Comparison of ENCODE assay signal across 18 mouse cellular contexts in genomic region chr7:96705307-96706129, GRCm38 (mm10).
DNase-seq lines count a peak whose midpoint lies in the region; ATAC-seq and TF ChIP-seq lines count a peak whose summit lies in the region.
"Had no signal": no experiment of that assay in that cellular context is flagged by ENCODE, and none has a peak within 500 bp of the region (broad histone marks: within the 10 kb centered on the region; RNA-seq: fewer than 3 reads in every experiment).

No protein-coding gene starts in this region.

- DNase-seq in G1E (ENCODE audit: low spot score): no peak
- DNase-seq in thymus, adult 18-20 months: no peak
- DNase-seq in left cerebral cortex, postnatal 25 days (ENCODE audit: low spot score in 2 of 2): no peak
- DNase-seq in embryonic facial prominence, embryonic 10.5 days (ENCODE audit: low spot score): no peak
- no peak for DNase-seq in embryo, embryonic 10 days (ENCODE audit: low spot score)
- DNase-seq: cerebellum, adult 8-10 months; gastrocnemius, postnatal 36 days; heart, postnatal 4 days; kidney, postnatal 10 days; lung, embryonic 14.5 days had no signal

- H3K4me1 ChIP-seq in G1E (ENCODE audit: insufficient read depth, low read depth, low read length): peaks cover 10% of the 10 kb centered on the region
- no peaks in the 10 kb centered on the region for H3K4me1 ChIP-seq in intestine, postnatal 0 days (replicated peaks; ENCODE audit: control insufficient read depth, insufficient read depth, low read length)
- H3K4me1 ChIP-seq in embryonic facial prominence, embryonic 10.5 days: peaks cover 5% of the 10 kb centered on the region; the same call in 1 of the 2 replicates
- H3K4me1 ChIP-seq: heart, embryonic 12.5 days; neural tube, embryonic 12.5 days had no signal

- no peak overlapping the region for H3K27ac ChIP-seq in intestine, postnatal 0 days (ENCODE audit: low read depth, low read length)
- no peak overlapping the region for H3K27ac ChIP-seq in embryonic facial prominence, embryonic 10.5 days (replicated peaks)
- H3K27ac ChIP-seq: limb, embryonic 10.5 days; neural tube, embryonic 12.5 days had no signal

- no peak for TF ChIP-seq CTCF in G1E (IDR thresholded peaks at IDR 0.05; ENCODE audit: low read depth, low read length)
- TF ChIP-seq CTCF in intestine, postnatal 0 days (IDR thresholded peaks at IDR 0.05; ENCODE audit: low read depth): no peak

- peaks cover 50% of the 10 kb centered on the region for H3K9me3 ChIP-seq in G1E (replicated peaks)
- H3K9me3 ChIP-seq in intestine, postnatal 0 days (ENCODE audit: control insufficient read depth): no peaks in the 10 kb centered on the region
- H3K9me3 ChIP-seq in embryonic facial prominence, embryonic 10.5 days: no peaks in the 10 kb centered on the region
- H3K9me3 ChIP-seq: heart, embryonic 12.5 days; limb, embryonic 10.5 days; neural tube, embryonic 12.5 days had no signal

- no peaks in the 10 kb centered on the region for H3K27me3 ChIP-seq in G1E (ENCODE audit: insufficient read depth, low read length)
- no peaks in the 10 kb centered on the region for H3K27me3 ChIP-seq in intestine, postnatal 0 days (replicated peaks; ENCODE audit: control insufficient read depth, insufficient read depth, low read length)
- no peaks in the 10 kb centered on the region for H3K27me3 ChIP-seq in embryonic facial prominence, embryonic 10.5 days (replicated peaks; ENCODE audit: low read depth, poor library complexity, severe bottlenecking)
- H3K27me3 ChIP-seq: CH12.LX; neural tube, embryonic 12.5 days; Patski had no signal

- H3K9ac ChIP-seq in intestine, postnatal 0 days (ENCODE audit: low read depth, low read length): no peak overlapping the region
- H3K9ac ChIP-seq: heart, embryonic 12.5 days; lung, embryonic 14.5 days; neural tube, embryonic 12.5 days had no signal

- H3K36me3 ChIP-seq in G1E (replicated peaks): no peaks in the 10 kb centered on the region
- no peaks in the 10 kb centered on the region; the same call in 1 of the 2 replicates for H3K36me3 ChIP-seq in intestine, postnatal 0 days (ENCODE audit: control insufficient read depth, insufficient read depth)
- peaks cover 88% of the 10 kb centered on the region for H3K36me3 ChIP-seq in embryonic facial prominence, embryonic 10.5 days (replicated peaks)
- H3K36me3 ChIP-seq: heart, embryonic 12.5 days had no signal

- peak; percentile 47 for ATAC-seq in G1E (ENCODE audit: extremely low read depth, insufficient number of reproducible peaks, low FRiP score, poor library complexity, severe bottlenecking)
- peak; percentile 89 for ATAC-seq in common myeloid progenitor, adult 5-6 weeks (replicated peaks; ENCODE audit: low read depth, poor library complexity, severe bottlenecking)
- ATAC-seq in intestine, postnatal 0 days: peak; percentile 31; the same call in 1 of the 2 replicates
- peak; percentile 37; the same call in 1 of the 2 replicates for ATAC-seq in megakaryocyte, adult 5-6 weeks (ENCODE audit: poor library complexity, severe bottlenecking)
- ATAC-seq: Patski had no signal

- H3K4me2 ChIP-seq in intestine, postnatal 0 days (replicated peaks; ENCODE audit: low read depth): no peak overlapping the region
- H3K4me2 ChIP-seq: heart, embryonic 12.5 days; lung, embryonic 14.5 days; neural tube, embryonic 12.5 days had no signal

- intact Hi-C loops in left cerebral cortex, postnatal 25 days (cut with DNase I): no loop called here

- H3K4me3 ChIP-seq in G1E (ENCODE audit: low read depth, low read length): no peak overlapping the region
- no peak overlapping the region for H3K4me3 ChIP-seq in intestine, postnatal 0 days (ENCODE audit: low read depth, low read length)
- no peak overlapping the region for H3K4me3 ChIP-seq in embryonic facial prominence, embryonic 10.5 days
- H3K4me3 ChIP-seq: heart, embryonic 12.5 days; limb, embryonic 10.5 days; neural tube, embryonic 12.5 days had no signal

- 59% methylated on average over 8 of the region's 8 CpGs for whole genome bisulfite sequencing in intestine, postnatal 0 days
- 90% methylated on average over 8 of the region's 8 CpGs for WGBS in embryonic facial prominence, embryonic 10.5 days

Comparison
In these comparisons a context has a peak if more than half of its experiments do, and no peak if none do; other contexts are left out.
1. ATAC-seq: peak in every context shown above with its lines; median percentile 89 in common myeloid progenitor, adult 5-6 weeks; 47 in G1E; 37 in megakaryocyte, adult 5-6 weeks; 31 in intestine, postnatal 0 days.